Mouse (Mus musculus) Patski (cell line): Measurements from ENCODE around the gene Erc1. TPM values are rescaled to one million over a fixed set of nuclear protein-coding genes. Genes with fewer than 3 reads are reported as not detected.
"Not testable (repeated sequence)": the region's sequence is repeated elsewhere in the genome, so short reads cannot be mapped to it uniquely, and the experiment has no call there.

Experiments used
- ATAC-seq: fragments of 100-300 bp; one replicate; pipeline ENCODE4 v1.8.0; 2021
- CTCF ChIA-PET: fragments of 350-600 bp; sonication (Branson Sonifier 250); formaldehyde crosslinking; loops from one replicate; lab custom pipeline; 2022; ENCODE audit warnings: inconsistent platforms; lab: Charles Lee
- POLR2A ChIA-PET: fragments of 350-600 bp; sonication (Branson Sonifier 250); formaldehyde crosslinking; loops from one replicate; lab custom pipeline; 2022; ENCODE audit warnings: antibody characterized with exemption, inconsistent platforms; lab: Charles Lee
- DNase-seq: peaks from one replicate; pipeline ENCODE4 v3.0.0-alpha.2; 2011; ENCODE audit warnings: low read depth, low spot score
- H3K27me3 ChIP-seq: fragments of 371-371 bp; one replicate; pipeline ENCODE4 v1.5.1; 2021
- CTCF ChIP-seq: fragments of 100-300 bp; IDR thresholded peaks from one replicate; pipeline ENCODE4 v1.5.1; 2021
- in situ Hi-C: fragments of 300-500 bp; cut with MboI; formaldehyde crosslinking; loops from 3 replicates; pipeline ENCODE4 v1.11.1; 2018; ENCODE audit warnings: low pct_unique_long_range_greater_than_20kb, mixed read lengths
- polyA plus RNA-seq: library from polyadenylated mRNA; unstranded; gene quantifications from one replicate; pipeline ENCODE4 v1.2.3, GENCODE M21; 2021

Gene Erc1
- polyA plus RNA-seq, 1 experiment from 2014 or later, result 23.3 TPM

- TF ChIP-seq CTCF, result no peak
- ChIA-PET CTCF (interaction anchor here (1.0 to 1.5 kb wide), 2 partner anchors 12 to 25 kb away, joined by 3 read pairs; no protein-coding TSS in a partner anchor), POLR2A (interaction anchor here (0.6 to 1.2 kb wide), 4 partner anchors 10 to 520 kb away, joined by 3 to 7 read pairs (median 4); partner anchors contain the start of gene Rad52)
- H3K27me3 ChIP-seq, result no peaks in the 10 kb centered on the region
- ATAC-seq, result peak; percentile 6
- in situ Hi-C loops, result no loop called here
- no peak for DNase-seq
Measured at GRCm38 (mm10) chr6:119848696-119849347, 855 bp upstream of the Erc1 start.

DNA sequence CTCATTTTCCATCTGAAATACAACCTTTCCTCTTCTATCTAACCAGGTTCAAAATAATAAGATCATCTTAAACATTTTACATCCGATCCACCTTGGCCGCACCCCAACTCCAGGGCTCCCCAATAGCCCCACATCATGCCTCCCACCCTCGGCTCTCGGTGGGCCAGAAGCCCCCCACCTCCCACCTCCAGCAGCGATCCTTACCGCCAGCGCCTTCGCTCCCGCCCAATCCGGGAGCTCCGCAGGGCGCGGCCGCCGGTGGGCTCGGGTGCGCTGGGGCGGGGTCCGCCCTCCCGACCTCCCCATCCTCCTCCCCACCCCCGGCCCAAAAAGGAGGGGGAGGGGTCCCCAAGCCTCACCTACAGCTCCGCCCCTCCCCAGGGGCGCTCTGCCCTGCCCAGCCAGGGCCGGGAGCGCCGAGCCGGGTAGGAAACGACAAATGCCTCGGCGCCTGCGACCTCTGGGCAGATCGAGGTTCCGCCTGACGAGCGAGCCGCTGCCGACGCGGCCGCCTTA lies 391 bp downstream of the Erc1 start:
- no peak for DNase-seq
- in situ Hi-C loops, result no loop called here
- ChIA-PET POLR2A (interaction anchor here (0.6 kb wide), 1 partner anchor 77 kb away, joined by 3 read pairs; no protein-coding TSS in a partner anchor), CTCF (no interaction called here)
- no peak for TF ChIP-seq CTCF
- peak; percentile 9 for ATAC-seq
- H3K27me3 ChIP-seq, result no peaks in the 10 kb centered on the region

- no peak for TF ChIP-seq CTCF
- in situ Hi-C loops, result no loop called here
- DNase-seq (no peak), ATAC-seq (no peak)
- CTCF ChIA-PET, result no interaction called here
- POLR2A ChIA-PET, result interaction anchor here (0.5 kb wide), 1 partner anchor 88 kb away, joined by 4 read pairs; no protein-coding TSS in a partner anchor
- H3K27me3 ChIP-seq, result no peaks in the 10 kb centered on the region
Measured at GRCm38 (mm10) chr6:119846751-119847517, 1.0 kb downstream of the Erc1 start.

GRCm38 (mm10) chr6:119829951-119830350 lies 18.0 kb downstream of the Erc1 start:
- ChIA-PET POLR2A (no interaction called here), CTCF (interaction anchor here (0.7 to 1.0 kb wide), 3 partner anchors 9 to 14 kb away, joined by 3 read pairs; no protein-coding TSS in a partner anchor)
- H3K27me3 ChIP-seq, result no peaks in the 10 kb centered on the region
- DNase-seq (no peak), ATAC-seq (no peak)
- no peak for TF ChIP-seq CTCF
- in situ Hi-C loops, result no loop called here

DNA sequence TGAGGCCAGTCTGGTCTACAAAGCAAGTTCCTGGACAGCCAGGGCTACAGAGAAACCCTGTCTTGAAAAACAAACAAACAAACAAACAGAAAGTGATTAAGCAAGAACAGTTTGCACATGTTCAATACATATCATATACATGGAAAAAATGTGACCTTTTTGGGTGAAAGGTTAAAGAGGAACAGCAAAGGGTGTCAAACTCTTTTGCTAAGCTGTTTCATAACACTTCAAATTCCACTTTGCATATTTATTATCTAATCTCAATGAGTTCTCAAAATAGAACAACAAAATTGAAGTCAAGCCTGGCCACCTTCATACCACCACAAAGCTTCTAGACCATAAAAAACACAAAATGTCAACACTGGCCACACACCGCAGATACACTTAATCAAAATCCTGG lies 19.8 kb downstream of the Erc1 start:
- no peak for ATAC-seq
- H3K27me3 ChIP-seq, result no peaks in the 10 kb centered on the region
- ChIA-PET POLR2A (no interaction called here), CTCF (interaction anchor here (1.3 to 2.1 kb wide), 2 partner anchors 9 to 11 kb away, joined by 3 to 7 read pairs; no protein-coding TSS in a partner anchor)
- no peak for DNase-seq
- in situ Hi-C loops, result no loop called here
- TF ChIP-seq CTCF, result no peak

- ATAC-seq (no peak), DNase-seq (no peak)
- no peaks in the 10 kb centered on the region for H3K27me3 ChIP-seq
- ChIA-PET CTCF (interaction anchor here (0.9 to 1.0 kb wide), 2 partner anchors 12 to 21 kb away, joined by 3 to 4 read pairs; no protein-coding TSS in a partner anchor), POLR2A (no interaction called here)
- in situ Hi-C loops, result no loop called here
- no peak for TF ChIP-seq CTCF
Measured at GRCm38 (mm10) chr6:119826701-119827100, 21.3 kb downstream of the Erc1 start.

DNA sequence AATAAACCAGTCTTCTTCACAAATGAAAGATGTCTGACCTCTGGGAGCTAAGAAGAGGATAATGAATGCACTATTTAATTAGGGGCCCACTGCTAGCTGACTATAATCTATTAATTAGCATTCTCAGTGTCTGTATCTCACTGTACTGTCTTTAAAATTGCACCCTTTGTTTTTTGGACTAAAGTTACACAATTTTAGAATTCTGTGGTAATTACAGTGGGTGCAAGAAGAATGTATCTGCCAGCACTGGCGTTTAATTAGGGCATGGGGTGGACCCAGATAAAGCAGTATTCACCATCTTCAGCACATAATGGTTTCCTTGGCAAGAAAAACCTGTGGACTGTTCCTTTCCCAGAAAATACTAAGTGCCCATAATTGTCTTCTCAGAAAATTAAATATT lies 25.8 kb downstream of the Erc1 start:
- DNase-seq (no peak), ATAC-seq (no peak)
- in situ Hi-C loops, result no loop called here
- POLR2A ChIA-PET, result no interaction called here
- H3K27me3 ChIP-seq, result no peaks in the 10 kb centered on the region
- no peak for TF ChIP-seq CTCF
- CTCF ChIA-PET, result interaction anchor here (1.5 to 2.0 kb wide), 2 partner anchors 10 to 19 kb away, joined by 5 read pairs; no protein-coding TSS in a partner anchor

DNA sequence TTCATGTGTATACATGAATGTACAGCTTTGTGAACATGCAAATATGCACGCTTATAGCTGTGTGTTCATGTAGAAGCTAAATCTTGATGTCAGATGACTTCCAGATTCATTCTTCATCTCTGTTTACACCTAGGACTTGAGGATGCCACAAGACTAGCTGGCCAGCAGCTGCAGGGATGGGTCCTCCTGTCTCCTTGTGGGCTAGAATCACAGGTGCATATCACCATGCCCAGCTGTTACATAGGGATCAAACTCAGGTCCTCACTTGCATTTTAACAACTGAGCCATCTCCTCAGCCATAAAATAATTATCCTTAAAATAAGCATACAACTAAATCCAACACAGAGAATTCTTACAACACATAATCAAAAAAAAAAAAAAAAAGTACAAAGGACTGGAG lies 26.8 kb downstream of the Erc1 start:
- POLR2A ChIA-PET, result interaction anchor here (0.6 kb wide), 1 partner anchor 172 kb away, joined by 8 read pairs; no protein-coding TSS in a partner anchor
- TF ChIP-seq CTCF, result no peak
- in situ Hi-C loops, result no loop called here

GRCm38 (mm10) chr6:119818541-119818940 lies 29.4 kb downstream of the Erc1 start:
- in situ Hi-C loops, result no loop called here
- TF ChIP-seq CTCF, result no peak
- ChIA-PET POLR2A (no interaction called here), CTCF (no interaction called here)
- no peaks in the 10 kb centered on the region for H3K27me3 ChIP-seq
- ATAC-seq, result no peak
- no peak for DNase-seq

More for the DNA sequence above, 26.8 kb downstream of the Erc1 start:
- DNase-seq (no peak), ATAC-seq (no peak)
- no peaks in the 10 kb centered on the region for H3K27me3 ChIP-seq
- CTCF ChIA-PET, result interaction anchor here (0.7 to 2.0 kb wide), 5 partner anchors 9 to 24 kb away, joined by 3 to 5 read pairs (median 4); no protein-coding TSS in a partner anchor

GRCm38 (mm10) chr6:119815426-119815825 lies 32.5 kb downstream of the Erc1 start:
- no peak for TF ChIP-seq CTCF
- CTCF ChIA-PET, result interaction anchor here (0.8 to 1.0 kb wide), 2 partner anchors 10 to 15 kb away, joined by 3 read pairs; no protein-coding TSS in a partner anchor
- no peaks in the 10 kb centered on the region for H3K27me3 ChIP-seq
- no peak for ATAC-seq
- no peak for DNase-seq
- POLR2A ChIA-PET, result interaction anchor here (0.8 kb wide), 1 partner anchor 157 kb away, joined by 5 read pairs; no protein-coding TSS in a partner anchor
- in situ Hi-C loops, result no loop called here

GRCm38 (mm10) chr6:119813055-119813454 lies 34.9 kb downstream of the Erc1 start:
- ATAC-seq, H3K27me3 ChIP-seq, DNase-seq, in situ Hi-C loops, CTCF ChIA-PET, POLR2A ChIA-PET: not testable (repeated sequence)
